Mouse (Mus musculus): Measurements from ENCODE around the gene Ogdh. TPM values are rescaled to one million over a fixed set of nuclear protein-coding genes. Genes with fewer than 3 reads are reported as not detected.
A peak's percentile ranks its signal among the peaks of the same experiment; 100 is the strongest.
"Not testable (repeated sequence)": the region's sequence is repeated elsewhere in the genome, so short reads cannot be mapped to it uniquely, and the experiment has no call there.

Ogdh gene
- total RNA-seq (2021), result 100 to 1,000 TPM; 218 to 231 TPM
- long read RNA-seq, full-length matches to known transcripts, result 26 of 100 reads
- long read RNA-seq, partial matches to known transcripts, result 57 of 100 reads
- long read RNA-seq, other reads (novel, unspliced or antisense), result 17 of 100 reads

DNA sequence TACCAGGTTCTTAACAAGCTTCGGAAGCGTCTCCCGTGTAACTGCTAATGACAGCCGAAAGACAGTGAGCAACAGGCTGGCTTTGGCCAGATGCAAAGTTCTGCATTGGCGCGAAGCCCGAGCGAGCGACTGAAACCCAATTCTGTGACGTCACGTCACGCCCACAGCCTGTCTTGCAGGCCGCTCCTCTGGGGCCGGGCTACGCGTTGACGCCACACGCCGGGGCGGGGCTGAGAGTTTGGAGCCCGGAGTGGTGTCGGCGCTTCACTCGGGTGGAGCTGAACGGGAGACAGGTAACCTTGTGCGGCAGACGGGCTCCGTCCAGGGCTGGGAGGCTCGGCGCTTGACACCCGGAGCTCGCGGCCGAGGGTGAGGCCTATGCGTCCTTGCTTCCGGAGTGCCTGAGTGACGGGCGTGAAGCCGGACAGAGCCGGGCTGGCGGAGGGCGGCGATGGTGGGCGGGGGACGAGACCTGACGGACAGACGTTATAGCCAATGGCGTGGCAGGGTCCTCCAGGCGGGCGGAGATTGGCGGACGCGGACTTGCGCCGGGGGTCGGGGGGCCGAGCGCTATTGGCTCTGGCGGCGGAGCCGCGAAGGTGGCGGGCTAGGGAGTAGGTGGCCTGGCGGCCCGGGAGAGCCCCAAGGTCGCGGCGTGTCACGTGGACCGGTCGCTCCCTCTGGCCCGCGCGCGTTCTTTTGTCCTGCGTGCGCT lies at the start of gene Ogdh:
Gene Ogdh (plus strand): TSS at position 233 of the 715 bp plus-strand sequence.
- peak; percentile 99 for DNase-seq (ENCODE audit: low spot score in 2 of 2)

DNA sequence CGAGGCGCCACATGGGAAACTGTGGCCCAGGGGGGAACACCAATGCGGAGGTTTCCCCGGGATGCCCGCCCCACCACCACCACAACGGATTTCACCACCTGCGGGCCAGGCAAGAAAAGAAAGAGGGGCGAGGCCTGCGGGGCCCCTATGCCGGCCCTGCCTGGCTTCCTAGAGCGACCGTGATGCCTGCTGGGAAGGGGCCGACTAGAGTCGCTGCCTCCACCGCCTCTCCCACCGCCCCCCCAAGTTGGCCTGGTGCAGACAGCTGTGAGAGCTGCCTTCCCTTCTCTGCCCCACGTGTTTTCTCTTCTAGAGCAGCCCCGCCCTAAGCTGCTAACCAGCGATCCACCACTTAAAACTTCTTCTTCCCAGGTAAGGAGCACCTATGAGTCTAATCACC lies 46.7 kb upstream of the Ogdh start:
- DNase-seq (ENCODE audit: low spot score in 2 of 2), result no peak

DNA sequence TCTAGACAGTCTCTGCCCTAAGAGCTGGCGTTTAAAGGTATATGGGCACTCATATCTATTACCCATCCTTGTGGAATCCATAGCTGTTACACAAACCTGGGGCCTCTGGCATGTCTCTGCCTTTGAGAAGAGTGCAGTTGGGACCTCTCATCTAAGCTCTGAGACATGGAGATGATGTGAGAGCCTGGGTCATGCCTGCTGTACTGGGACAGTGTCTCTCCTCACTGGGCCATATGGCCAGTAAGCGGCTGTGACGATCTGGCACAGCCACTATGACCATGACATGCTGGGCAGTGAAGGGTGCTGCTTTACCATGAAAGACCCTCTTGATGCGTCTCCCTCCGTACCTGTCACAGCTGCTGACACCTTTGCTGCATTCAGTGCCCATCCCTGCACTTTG lies 39.2 kb upstream of the Ogdh start:
- DNase-seq (ENCODE audit: low spot score in 2 of 2), result no peak

GRCm38 (mm10) chr11:6252824-6253223 lies 38.6 kb upstream of the Ogdh start:
- DNase-seq (ENCODE audit: low spot score in 2 of 2), result no peak

GRCm38 (mm10) chr11:6254602-6255001 lies 36.8 kb upstream of the Ogdh start:
- DNase-seq (ENCODE audit: low spot score in 2 of 2), result not testable (repeated sequence)

DNA sequence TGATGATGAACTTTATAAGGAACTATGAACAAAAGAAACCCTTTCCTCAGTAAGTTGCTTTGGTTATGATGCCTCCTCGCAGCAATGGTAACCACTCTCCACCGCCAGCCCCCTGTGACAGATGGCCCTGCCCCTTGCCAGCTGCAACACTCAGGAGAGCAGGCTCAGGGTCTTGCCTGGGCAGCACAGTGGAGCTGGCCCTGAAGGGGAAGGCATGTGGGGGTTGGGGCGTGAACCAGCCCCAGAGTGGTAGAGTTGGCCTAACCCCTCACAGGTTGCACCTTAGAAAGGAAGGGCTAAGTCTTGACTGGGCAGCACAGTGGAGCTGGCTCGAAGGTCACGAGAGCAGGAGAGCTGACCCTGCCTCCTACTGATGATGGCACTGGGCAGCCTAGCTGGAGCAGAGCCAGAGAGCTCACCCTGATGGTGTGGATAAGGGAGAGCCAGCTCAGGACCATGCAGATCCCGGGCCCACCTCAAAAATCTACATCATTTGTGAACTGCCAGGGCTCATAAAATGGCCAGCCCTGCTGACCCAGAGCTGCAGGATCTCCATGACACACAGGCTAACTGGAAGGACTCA lies 34.9 kb upstream of the Ogdh start:
- DNase-seq (ENCODE audit: low spot score in 2 of 2), result no peak

GRCm38 (mm10) chr11:6259413-6259812 lies 32.0 kb upstream of the Ogdh start:
- DNase-seq (ENCODE audit: low spot score in 2 of 2), result no peak

DNA sequence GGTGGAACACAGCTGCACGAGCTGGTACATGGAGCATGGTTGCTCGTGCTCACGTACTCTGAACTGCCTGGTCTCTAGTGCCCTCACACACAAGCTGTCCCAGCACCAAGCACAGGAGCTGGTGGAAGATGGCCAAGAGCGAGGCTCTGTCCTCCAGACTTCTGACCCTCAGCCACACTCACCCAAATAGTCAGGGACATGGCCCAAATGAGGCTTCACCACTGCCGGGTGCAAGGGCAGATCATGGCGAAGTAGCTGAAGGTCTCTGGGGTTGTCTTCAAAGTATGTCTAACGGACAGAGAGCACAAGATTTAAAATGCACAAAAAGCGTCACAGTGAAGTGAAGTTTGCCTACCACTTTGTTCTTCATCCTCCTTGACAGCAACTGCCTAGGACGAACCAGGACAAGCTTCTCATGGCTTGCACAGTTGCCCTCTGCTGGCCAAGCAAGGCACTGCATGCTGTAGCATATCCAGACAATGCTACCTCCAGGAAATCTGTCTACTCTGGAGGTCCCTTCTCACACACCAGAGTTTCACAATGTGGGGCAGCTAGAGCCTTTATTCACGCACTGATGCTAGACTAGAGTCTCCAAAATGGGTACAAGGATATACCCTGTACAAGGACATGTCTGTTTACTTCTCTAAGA lies 29.9 kb upstream of the Ogdh start:
- peak; percentile 80 to 83 for DNase-seq (ENCODE audit: low spot score in 2 of 2)

DNA sequence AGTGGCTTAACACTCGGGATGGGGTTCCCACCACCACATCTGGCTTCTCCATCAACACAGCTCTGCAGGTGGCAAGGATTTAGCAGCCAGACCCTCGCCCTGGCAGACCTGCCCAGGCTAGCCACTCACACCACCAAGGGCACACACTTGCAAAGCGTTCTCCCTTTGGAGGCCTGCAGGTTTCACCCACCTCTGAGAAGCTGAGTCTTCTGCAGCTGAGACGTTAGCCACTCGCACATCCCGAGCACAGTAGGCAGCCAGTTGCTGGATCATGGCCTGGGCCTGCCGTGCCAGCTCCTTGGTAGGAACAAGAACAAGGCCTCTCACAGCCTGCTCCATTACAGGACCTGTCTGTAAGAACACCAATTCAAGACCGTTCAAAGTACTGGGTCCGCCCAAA lies 24.8 kb upstream of the Ogdh start:
- no peak for DNase-seq (ENCODE audit: low spot score in 2 of 2)

GRCm38 (mm10) chr11:6267320-6268254 lies 23.8 kb upstream of the Ogdh start, which contains the start of gene Ddx56:
TSS of gene Ddx56 (minus strand) at chr11:6267772.
- DNase-seq (ENCODE audit: low spot score in 2 of 2), result peak; percentile 89 to 91

DNA sequence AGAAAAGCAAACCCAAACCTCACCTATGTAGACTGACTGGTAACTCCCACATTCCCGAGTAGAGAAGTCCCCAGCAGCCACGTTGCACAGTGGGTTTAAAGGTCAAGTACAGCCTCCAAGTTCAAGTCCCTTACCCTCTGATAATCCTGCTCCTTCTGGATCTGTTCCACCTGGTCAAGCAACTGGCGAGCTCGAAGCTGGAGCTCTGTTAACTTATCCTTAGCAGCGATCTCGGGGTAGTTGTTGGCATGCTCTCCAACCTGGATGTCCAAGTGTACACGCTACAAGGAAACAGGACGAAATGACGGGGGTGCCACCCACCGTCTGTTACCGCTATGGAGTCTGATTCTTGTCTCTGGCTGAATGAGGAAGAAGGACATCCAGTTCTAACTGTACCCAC lies 17.8 kb upstream of the Ogdh start:
- no peak for DNase-seq (ENCODE audit: low spot score in 2 of 2)

DNA sequence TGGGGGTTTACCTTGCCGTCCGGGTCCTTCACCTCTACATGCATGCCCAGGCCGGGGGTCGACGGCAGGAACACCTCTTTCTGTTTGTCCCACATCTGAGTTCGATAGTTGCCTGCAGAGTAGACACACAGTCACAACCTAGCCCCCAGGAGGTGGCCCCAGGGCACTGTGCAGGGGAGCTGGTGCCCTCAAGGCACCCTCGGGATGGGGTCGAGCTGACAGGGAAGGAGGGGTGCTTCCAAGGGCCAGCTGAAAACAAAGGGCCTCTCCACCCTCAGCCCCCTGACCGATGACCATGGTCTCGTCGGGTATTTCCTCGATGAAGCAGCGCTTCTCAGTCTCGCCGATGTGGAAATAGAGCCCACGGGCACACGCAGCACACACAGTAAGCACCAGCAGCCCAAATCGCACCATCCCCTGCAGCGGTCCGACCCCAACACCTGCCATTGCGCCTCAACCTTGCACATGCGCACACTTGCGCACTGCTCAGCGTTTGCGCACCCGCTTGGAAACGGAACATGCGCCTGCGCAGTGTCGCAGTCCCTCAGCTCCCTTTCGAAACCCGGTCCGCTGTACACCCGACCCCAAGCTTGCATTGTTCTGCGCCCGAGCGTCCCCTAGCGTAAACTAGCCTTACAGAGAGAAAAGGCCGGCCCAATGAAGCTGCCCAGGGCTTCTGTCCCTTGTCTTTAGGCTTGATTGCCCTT lies 16.9 kb upstream of the Ogdh start, which contains the start of gene Tmed4:
Gene Tmed4 (minus strand): TSS at position 484 of the 707 bp plus-strand sequence.
- DNase-seq (ENCODE audit: low spot score in 2 of 2), result peak; percentile 98 to 99

- no peak for DNase-seq (ENCODE audit: low spot score in 2 of 2)
These were observed 16.3 kb upstream of the Ogdh start for GRCm38 (mm10) chr11:6275094-6275484.

DNA sequence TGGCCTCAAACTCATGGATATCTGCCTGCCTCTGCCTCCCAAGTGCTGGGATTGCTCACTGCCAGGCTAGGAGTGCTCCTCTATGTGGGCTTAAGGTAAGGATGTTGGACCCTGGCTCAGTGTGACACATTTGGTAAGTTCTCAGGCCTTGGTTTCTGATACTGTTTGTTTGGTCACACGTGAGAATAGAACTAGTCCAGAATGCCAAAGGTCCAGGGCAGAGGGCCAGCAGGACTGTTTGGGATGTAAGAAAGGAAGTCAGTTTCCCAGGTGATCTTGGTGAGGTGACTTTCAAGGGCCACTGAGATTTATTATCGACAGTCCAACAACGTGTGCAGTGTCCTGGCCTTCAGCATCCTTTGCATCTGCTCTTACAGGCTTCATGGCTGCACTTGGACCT lies 15.0 kb upstream of the Ogdh start:
- no peak for DNase-seq (ENCODE audit: low spot score in 2 of 2)

DNA sequence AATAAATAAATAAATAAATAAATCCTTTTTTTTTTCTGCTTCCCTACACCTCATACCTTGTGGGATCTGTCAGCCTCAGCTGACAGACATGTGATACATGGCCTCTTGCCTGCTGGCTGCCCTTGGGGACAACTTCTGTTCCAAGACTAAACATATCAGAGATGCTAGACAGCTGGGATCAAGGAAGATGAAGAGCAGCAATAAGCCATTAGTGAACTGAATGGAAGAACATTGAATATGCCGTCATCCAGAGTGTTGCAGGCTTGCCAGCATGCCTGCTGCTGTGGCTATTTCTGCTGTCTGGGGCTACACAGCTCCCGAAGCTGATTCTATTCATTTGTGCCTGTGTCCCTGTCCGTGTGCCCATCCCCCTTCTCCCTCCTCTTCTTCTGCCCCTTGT lies 8.5 kb upstream of the Ogdh start:
- DNase-seq (ENCODE audit: low spot score in 2 of 2), result no peak

- DNase-seq (ENCODE audit: low spot score in 2 of 2), result no peak
These were observed 1.3 kb upstream of the Ogdh start for GRCm38 (mm10) chr11:6290138-6290537.

- DNase-seq (ENCODE audit: low spot score in 2 of 2), result no peak
These were observed 550 bp upstream of the Ogdh start for GRCm38 (mm10) chr11:6290883-6291282.

- DNase-seq (ENCODE audit: low spot score in 2 of 2), result peak in 1 of 2 experiments; percentile 81
These were observed 919 bp downstream of the Ogdh start for GRCm38 (mm10) chr11:6292116-6292987.

DNA sequence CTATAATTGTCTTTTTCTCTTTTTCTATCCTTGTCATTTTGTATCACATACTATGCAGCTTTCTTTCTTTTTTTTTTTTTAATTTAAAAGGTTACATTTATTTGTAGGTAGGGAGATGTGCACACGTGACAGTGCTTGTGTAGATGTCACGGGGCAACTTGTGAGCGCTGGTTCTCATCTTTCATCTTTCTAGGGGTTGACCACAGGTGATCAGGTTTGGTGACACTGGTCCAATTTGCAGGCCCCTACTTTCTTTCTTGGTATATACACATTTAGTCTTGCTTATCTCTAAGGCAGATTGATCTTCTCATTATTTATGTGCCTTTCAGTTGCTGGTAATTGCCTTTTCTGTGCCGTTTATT lies 1.5 kb downstream of the Ogdh start:
- no peak for DNase-seq (ENCODE audit: low spot score in 2 of 2)

Measured in layer of hippocampus, postnatal 10 days (tissue).